Mouse (Mus musculus) liver, embryonic 13.5 days (tissue): Measurements from ENCODE around the gene Hbp1. TPM values are rescaled to one million over a fixed set of nuclear protein-coding genes. Genes with fewer than 3 reads are reported as not detected.
A peak's percentile ranks its signal among the peaks of the same experiment; 100 is the strongest.

Source experiments
- ATAC-seq: fragments of 200-750 bp; cut with Nextera tagmentation; 2 replicates; pipeline ENCODE4 v1.8.0; 2017; ENCODE audit warnings: low read depth, mild to moderate bottlenecking, moderate number of reproducible peaks, moderate library complexity
- DNase-seq: peaks from one replicate; pipeline ENCODE4 v3.0.0; 2022
- H3K27ac ChIP-seq: fragments of 300-500 bp; sonication (generic); 2 replicates; pipeline ENCODE4 v1.5.1; 2015; ENCODE audit warnings: moderate library complexity, mild to moderate bottlenecking, inconsistent platforms
- H3K27me3 ChIP-seq: fragments of 300-500 bp; sonication (generic); 2 replicates; pipeline ENCODE4 v1.6.1; 2015; ENCODE audit warnings: mild to moderate bottlenecking, inconsistent platforms
- H3K36me3 ChIP-seq: fragments of 300-500 bp; sonication (generic); 2 replicates; pipeline ENCODE4 v1.6.1; 2015; ENCODE audit warnings: mild to moderate bottlenecking, inconsistent platforms
- H3K4me1 ChIP-seq: fragments of 300-500 bp; sonication (generic); replicated peaks from 2 replicates; pipeline ENCODE4 v1.6.1; 2015; ENCODE audit warnings: inconsistent platforms
- H3K4me2 ChIP-seq: fragments of 300-500 bp; sonication (generic); 2 replicates; pipeline ENCODE4 v1.6.1; 2015; ENCODE audit warnings: inconsistent platforms, mild to moderate bottlenecking, moderate library complexity
- H3K4me3 ChIP-seq: fragments of 300-500 bp; sonication (generic); replicated peaks from 2 replicates; pipeline ENCODE4 v1.5.1; 2015; ENCODE audit warnings: mild to moderate bottlenecking, inconsistent platforms
- H3K9ac ChIP-seq: fragments of 300-500 bp; sonication (generic); 2 replicates; pipeline ENCODE4 v1.6.1; 2015; ENCODE audit warnings: mild to moderate bottlenecking, inconsistent platforms
- H3K9me3 ChIP-seq: fragments of 300-500 bp; sonication (generic); replicated peaks from 2 replicates; pipeline ENCODE4 v1.6.1; 2016; ENCODE audit warnings: inconsistent platforms
- WGBS: fragments of 180-500 bp; shearing (Covaris S2); methylation state at CpG from one replicate; pipeline ENCODE4 v1.1.7; 2015; ENCODE audit not compliant: insufficient replicate concordance; 5-methylcytosine and 5-hydroxymethylcytosine counted together
- polyA plus RNA-seq: library from polyadenylated mRNA; unstranded; fragments of >200 nt; fragmentation: Nextera tagmentation; extraction: Ambion mirVana; gene quantifications from 2 replicates; pipeline ENCODE4 v1.2.1, GENCODE M21; 2015

The Hbp1 gene
- polyA plus RNA-seq, 1 experiment from 2014 or later: 33.3 TPM

- Histone ChIP-seq H3K36me3 (peaks cover 70% of the 10 kb centered on the region), H3K9ac (no peak overlapping the region), H3K9me3 (no peaks in the 10 kb centered on the region), H3K27ac (no peak overlapping the region), H3K27me3 (no peaks in the 10 kb centered on the region), H3K4me2 (no peak overlapping the region), H3K4me3 (no peak overlapping the region), H3K4me1 (peaks cover 3% of the 10 kb centered on the region; the same call in 1 of the 2 replicates)
- DNase-seq (no peak), ATAC-seq (no peak)
- WGBS: 80% methylated on average over 3 of the region's 3 CpGs
Observed at GRCm38 (mm10) chr12:31928498-31928897, 21.8 kb downstream of the Hbp1 start.

GRCm38 (mm10) chr12:31926661-31927061 is 23.7 kb downstream of the Hbp1 start:
- H3K27ac ChIP-seq: no peak overlapping the region
- no peak overlapping the region for H3K4me2 ChIP-seq
- H3K27me3 ChIP-seq: no peaks in the 10 kb centered on the region
- peaks cover 55% of the 10 kb centered on the region for H3K36me3 ChIP-seq
- ATAC-seq (peak; percentile 71), DNase-seq (peak; percentile 46)
- no peak overlapping the region for H3K4me3 ChIP-seq
- peaks cover 3% of the 10 kb centered on the region; the same call in 1 of the 2 replicates for H3K4me1 ChIP-seq
- no peaks in the 10 kb centered on the region for H3K9me3 ChIP-seq
- WGBS: 64% methylated on average over 4 of the region's 4 CpGs
- H3K9ac ChIP-seq: no peak overlapping the region

GRCm38 (mm10) chr12:31925343-31925742 is 25.0 kb downstream of the Hbp1 start:
- ATAC-seq (no peak), DNase-seq (no peak)
- H3K27me3 ChIP-seq: no peaks in the 10 kb centered on the region
- no peak overlapping the region for H3K9ac ChIP-seq
- no peaks in the 10 kb centered on the region for H3K9me3 ChIP-seq
- H3K27ac ChIP-seq: no peak overlapping the region
- no peak overlapping the region for H3K4me2 ChIP-seq
- 78% methylated on average over 6 of the region's 6 CpGs for WGBS
- H3K36me3 ChIP-seq: peaks cover 44% of the 10 kb centered on the region
- no peak overlapping the region for H3K4me3 ChIP-seq
- H3K4me1 ChIP-seq: peaks cover 9% of the 10 kb centered on the region

GRCm38 (mm10) chr12:31924135-31924534 is 26.2 kb downstream of the Hbp1 start:
- no peak for DNase-seq
- no peaks in the 10 kb centered on the region for H3K9me3 ChIP-seq
- H3K9ac ChIP-seq: no peak overlapping the region
- WGBS: 39% methylated on average over 3 of the region's 3 CpGs
- peaks cover 9% of the 10 kb centered on the region for H3K4me1 ChIP-seq
- H3K36me3 ChIP-seq: peaks cover 35% of the 10 kb centered on the region
- no peak overlapping the region for H3K4me2 ChIP-seq
- ATAC-seq: no peak
- H3K4me3 ChIP-seq: no peak overlapping the region
- no peak overlapping the region for H3K27ac ChIP-seq
- H3K27me3 ChIP-seq: no peaks in the 10 kb centered on the region

- Histone ChIP-seq H3K27ac (no peak overlapping the region), H3K9ac (no peak overlapping the region), H3K4me3 (no peak overlapping the region), H3K4me2 (no peak overlapping the region), H3K27me3 (no peaks in the 10 kb centered on the region), H3K9me3 (no peaks in the 10 kb centered on the region), H3K4me1 (peaks cover 20% of the 10 kb centered on the region), H3K36me3 (peaks cover 12% of the 10 kb centered on the region)
- ATAC-seq (peak; percentile 39), DNase-seq (no peak)
- 76% methylated on average over 18 of the region's 18 CpGs for WGBS
Observed at GRCm38 (mm10) chr12:31920464-31921405, 29.6 kb downstream of the Hbp1 start.

GRCm38 (mm10) chr12:31917245-31917644 is 33.1 kb downstream of the Hbp1 start:
- peak; percentile 64 for ATAC-seq
- 39% methylated on average over 5 of the region's 5 CpGs for WGBS
- H3K9me3 ChIP-seq: no peaks in the 10 kb centered on the region

GRCm38 (mm10) chr12:31916691-31917090 is 33.6 kb downstream of the Hbp1 start:
- no peak overlapping the region for H3K4me2 ChIP-seq
- no peaks in the 10 kb centered on the region for H3K9me3 ChIP-seq
- peaks cover 17% of the 10 kb centered on the region for H3K4me1 ChIP-seq
- DNase-seq (no peak), ATAC-seq (no peak)
- H3K4me3 ChIP-seq: no peak overlapping the region
- no peaks in the 10 kb centered on the region for H3K36me3 ChIP-seq
- H3K27ac ChIP-seq: no peak overlapping the region; the same call in 1 of the 2 replicates
- WGBS: 81% methylated on average over 5 of the region's 5 CpGs
- H3K9ac ChIP-seq: no peak overlapping the region
- H3K27me3 ChIP-seq: no peaks in the 10 kb centered on the region

More at GRCm38 (mm10) chr12:31917245-31917644, 33.1 kb downstream of the Hbp1 start:
- Histone ChIP-seq H3K4me3 (no peak overlapping the region), H3K9ac (no peak overlapping the region), H3K27ac (peak overlapping the region; percentile 2; the same call in 1 of the 2 replicates), H3K36me3 (no peaks in the 10 kb centered on the region), H3K4me2 (no peak overlapping the region), H3K4me1 (peaks cover 17% of the 10 kb centered on the region), H3K27me3 (no peaks in the 10 kb centered on the region)
- peak; percentile 8 for DNase-seq

GRCm38 (mm10) chr12:31913614-31914013 is 36.7 kb downstream of the Hbp1 start:
- no peak for ATAC-seq
- no peaks in the 10 kb centered on the region for H3K27me3 ChIP-seq
- WGBS: 62% methylated on average over 4 of the region's 4 CpGs

GRCm38 (mm10) chr12:31912966-31913551 is 37.3 kb downstream of the Hbp1 start:
- 76% methylated on average over 6 of the region's 6 CpGs for WGBS
- H3K4me2 ChIP-seq: no peak overlapping the region
- ATAC-seq: no peak

More at GRCm38 (mm10) chr12:31913614-31914013, 36.7 kb downstream of the Hbp1 start:
- H3K4me3 ChIP-seq: no peak overlapping the region
- no peaks in the 10 kb centered on the region for H3K36me3 ChIP-seq
- no peak overlapping the region for H3K27ac ChIP-seq
- H3K4me1 ChIP-seq: peaks cover 11% of the 10 kb centered on the region
- no peaks in the 10 kb centered on the region for H3K9me3 ChIP-seq
- no peak overlapping the region for H3K9ac ChIP-seq
- no peak for DNase-seq
- H3K4me2 ChIP-seq: no peak overlapping the region

GRCm38 (mm10) chr12:31907436-31907835 is 42.9 kb downstream of the Hbp1 start:
- H3K27ac ChIP-seq: no peak overlapping the region
- H3K4me1 ChIP-seq: peaks cover 23% of the 10 kb centered on the region
- no peaks in the 10 kb centered on the region for H3K9me3 ChIP-seq
- ATAC-seq: peak; percentile 73
- H3K27me3 ChIP-seq: no peaks in the 10 kb centered on the region
- 59% methylated on average over 2 of the region's 2 CpGs for WGBS
- H3K36me3 ChIP-seq: no peaks in the 10 kb centered on the region
- no peak overlapping the region for H3K4me3 ChIP-seq
- DNase-seq: no peak
- no peak overlapping the region for H3K9ac ChIP-seq
- no peak overlapping the region for H3K4me2 ChIP-seq

More at GRCm38 (mm10) chr12:31912966-31913551, 37.3 kb downstream of the Hbp1 start:
- Histone ChIP-seq H3K4me1 (peaks cover 11% of the 10 kb centered on the region), H3K27me3 (no peaks in the 10 kb centered on the region), H3K36me3 (no peaks in the 10 kb centered on the region), H3K9ac (no peak overlapping the region), H3K9me3 (no peaks in the 10 kb centered on the region), H3K4me3 (no peak overlapping the region), H3K27ac (no peak overlapping the region)
- DNase-seq: no peak

GRCm38 (mm10) chr12:31905696-31906551 is 44.4 kb downstream of the Hbp1 start:
- no peak overlapping the region for H3K4me2 ChIP-seq
- WGBS: 38% methylated on average over 6 of the region's 6 CpGs
- H3K27ac ChIP-seq: peak overlapping the region; percentile 39
- H3K4me3 ChIP-seq: no peak overlapping the region
- ATAC-seq (peak; percentile 84), DNase-seq (peak; percentile 8)
- 0 out of 2 replicates have a peak overlapping the region, but pooled peaks have one; percentile 13 for H3K9ac ChIP-seq
- H3K9me3 ChIP-seq: no peaks in the 10 kb centered on the region
- no peaks in the 10 kb centered on the region for H3K27me3 ChIP-seq
- peaks cover 23% of the 10 kb centered on the region for H3K4me1 ChIP-seq
- H3K36me3 ChIP-seq: no peaks in the 10 kb centered on the region
